Mouse (Mus musculus) MN1 (cell line): ENCODE measurements around the gene Tlr5.
A peak's percentile ranks its signal among the peaks of the same experiment; 100 is the strongest.

Experiments used
- DNase-seq: peaks from one replicate; pipeline ENCODE4 v3.0.0-alpha.2; 2016; ENCODE audit warnings: low spot score

The Tlr5 gene

GRCm38 (mm10) chr1:182990092-182990762, 35.6 kb downstream of the Tlr5 start:
- no peak for DNase-seq

- peak; percentile 71 for DNase-seq
Measured at GRCm38 (mm10) chr1:182991002-182991778, 36.6 kb downstream of the Tlr5 start.
